Mouse (Mus musculus) spleen, adult 10 weeks (tissue): ENCODE data around the gene Mlip. TPM values are rescaled to one million over a fixed set of nuclear protein-coding genes. Genes with fewer than 3 reads are reported as not detected.

Experiments
- polyA plus RNA-seq: library from polyadenylated mRNA; stranded (reverse); fragments of 350-450 nt; fragmentation: Illumina TruSeq; extraction: RNeasy Lipid Tissue Mini Kit (QIAGEN cat#74804); gene quantifications from one replicate; pipeline ENCODE4 v1.2.3, GENCODE M21; 2015; ENCODE audit warnings: low replicate concordance; ENCODE audit not compliant: insufficient read depth

The Mlip gene
- not detected for polyA plus RNA-seq

GRCm38 (mm10) chr9:77352432-77353175 lies at the start of gene Mlip:
TSS of gene Mlip (minus strand) at chr9:77352969.

Other genes with a start within 250 kb of the Mlip start
- gene Lrrc1, start 191.9 kb upstream of the Mlip start, polyA plus RNA-seq, result 9.6 TPM